Mouse (Mus musculus): ENCODE data around the gene Lrfn2.

- TF ChIP-seq CTCF (conservative IDR thresholded peaks at IDR 0.05; ENCODE audit: insufficient read depth, insufficient read length, low read depth, low read length) (no peak), POLR2A (IDR thresholded peaks at IDR 0.05; ENCODE audit: low read depth, low read length) (no peak)
Observed at GRCm38 (mm10) chr17:49031790-49032189, 99.6 kb downstream of the Lrfn2 start.
